Mouse (Mus musculus): ENCODE data around the gene Tmem235.

Tmem235 gene

GRCm38 (mm10) chr11:117890519-117891282 lies 30.1 kb downstream of the Tmem235 start:
- no peak for DNase-seq (ENCODE audit: low read depth, low spot score)

- DNase-seq (ENCODE audit: low read depth, low spot score): no peak
Observed at GRCm38 (mm10) chr11:117891581-117892175, 31.1 kb downstream of the Tmem235 start.

- DNase-seq (ENCODE audit: low read depth, low spot score): no peak
Observed at GRCm38 (mm10) chr11:117892199-117892598, 31.6 kb downstream of the Tmem235 start.

- no peak for DNase-seq (ENCODE audit: low read depth, low spot score)
Observed at GRCm38 (mm10) chr11:117894676-117895075, 34.1 kb downstream of the Tmem235 start.

- DNase-seq (ENCODE audit: low read depth, low spot score): no peak
Observed at GRCm38 (mm10) chr11:117896533-117896932, 36.0 kb downstream of the Tmem235 start.

GRCm38 (mm10) chr11:117902282-117902681 lies 41.7 kb downstream of the Tmem235 start:
- DNase-seq (ENCODE audit: low read depth, low spot score): no peak

GRCm38 (mm10) chr11:117904442-117904841 lies 43.9 kb downstream of the Tmem235 start:
- no peak for DNase-seq (ENCODE audit: low read depth, low spot score)

- DNase-seq (ENCODE audit: low read depth, low spot score): no peak
Observed at GRCm38 (mm10) chr11:117909337-117909736, 48.8 kb downstream of the Tmem235 start.

GRCm38 (mm10) chr11:117912684-117913352 lies 52.3 kb downstream of the Tmem235 start:
- no peak for DNase-seq (ENCODE audit: low read depth, low spot score)

- DNase-seq (ENCODE audit: low read depth, low spot score): no peak
Observed at GRCm38 (mm10) chr11:117914531-117914930, 54.0 kb downstream of the Tmem235 start.

Data from brain, embryonic 18.5 days (tissue).